Mouse (Mus musculus) brain, embryonic 14.5 days (tissue): ENCODE measurements at regions not wholly inside any gene's neighbourhood (a gene's known extent, or its start where the extent isn't known, plus 50 kb on each side); places are given as distances from the start of the nearest gene placed in this dataset.

ENCODE experiments used
- CTCF ChIP-seq: fragments of 200-500 bp; IDR thresholded peaks from 2 replicates; pipeline ENCODE4 v1.5.1; 2012; ENCODE audit warnings: inconsistent platforms, mild to moderate bottlenecking, moderate library complexity, borderline replicate concordance; ENCODE audit not compliant: insufficient read depth, insufficient read length; ENCODE audit errors: extremely low read depth
- POLR2A ChIP-seq: fragments of 200-500 bp; IDR thresholded peaks from 2 replicates; pipeline ENCODE4 v1.6.1; 2012; ENCODE audit warnings: mild to moderate bottlenecking, inconsistent platforms, borderline replicate concordance; ENCODE audit not compliant: poor library complexity, insufficient read depth, insufficient read length, severe bottlenecking; ENCODE audit errors: extremely low read depth

DNA sequence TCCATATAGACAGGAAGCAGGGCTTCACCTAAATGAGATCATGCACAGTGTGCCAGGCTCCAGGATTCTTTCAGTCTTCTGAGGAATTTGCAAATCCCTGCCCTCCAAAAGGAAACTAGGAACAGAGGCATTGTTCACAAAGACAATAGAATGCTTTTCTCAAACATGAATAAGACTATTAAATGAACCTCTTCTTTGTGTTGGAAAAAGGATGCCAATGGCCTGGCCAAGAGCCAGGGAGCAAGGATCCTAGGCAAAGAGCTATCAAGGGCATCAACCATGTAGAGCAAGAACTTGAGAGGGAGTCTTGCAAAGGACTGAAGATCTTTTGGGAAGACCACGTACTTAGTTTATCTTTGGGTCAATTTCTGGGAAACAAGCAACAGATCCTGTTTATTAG, 415.4 kb downstream of the Mtx2 start:
- TF ChIP-seq POLR2A: no peak
- no peak for TF ChIP-seq CTCF
